Mouse (Mus musculus): ENCODE data around the gene Accsl.

Gene Accsl

GRCm38 (mm10) chr2:93869107-93869600 is at the start of gene Accsl:
Accsl (minus strand) TSS chr2:93869157.
- DNase-seq: no peak

GRCm38 (mm10) chr2:93913552-93913951 is 44.6 kb upstream of the Accsl start:
- DNase-seq: no peak

GRCm38 (mm10) chr2:93911942-93912341 is 43.0 kb upstream of the Accsl start:
- no peak for DNase-seq

- DNase-seq: no peak
These were observed 40.8 kb upstream of the Accsl start for GRCm38 (mm10) chr2:93909716-93910115.

GRCm38 (mm10) chr2:93907519-93908294 is 38.8 kb upstream of the Accsl start:
- DNase-seq: peak; percentile 44

- peak; percentile 77 for DNase-seq
These were observed 37.4 kb upstream of the Accsl start for GRCm38 (mm10) chr2:93906316-93906715.

GRCm38 (mm10) chr2:93903415-93903814 is 34.5 kb upstream of the Accsl start:
- no peak for DNase-seq

- no peak for DNase-seq
These were observed 33.8 kb upstream of the Accsl start for GRCm38 (mm10) chr2:93902680-93903305.

- DNase-seq: peak; percentile 62
These were observed 30.7 kb upstream of the Accsl start for GRCm38 (mm10) chr2:93899397-93900380.

- peak; percentile 98 for DNase-seq
These were observed 22.8 kb upstream of the Accsl start for GRCm38 (mm10) chr2:93891611-93892280.

- no peak for DNase-seq
These were observed 21.2 kb upstream of the Accsl start for GRCm38 (mm10) chr2:93890143-93890542.

GRCm38 (mm10) chr2:93889071-93889470 is 20.1 kb upstream of the Accsl start:
- no peak for DNase-seq

GRCm38 (mm10) chr2:93888366-93888765 is 19.4 kb upstream of the Accsl start:
- peak; percentile 54 for DNase-seq

GRCm38 (mm10) chr2:93887273-93887672 is 18.3 kb upstream of the Accsl start:
- no peak for DNase-seq

GRCm38 (mm10) chr2:93886013-93886794 is 17.2 kb upstream of the Accsl start:
- no peak for DNase-seq

- peak; percentile 24 for DNase-seq
These were observed 14.1 kb upstream of the Accsl start for GRCm38 (mm10) chr2:93883066-93883465.

GRCm38 (mm10) chr2:93881640-93882367 is 12.8 kb upstream of the Accsl start:
- DNase-seq: peak; percentile 31

- no peak for DNase-seq
These were observed 12.0 kb upstream of the Accsl start for GRCm38 (mm10) chr2:93880981-93881380.

- DNase-seq: no peak
These were observed 11.5 kb upstream of the Accsl start for GRCm38 (mm10) chr2:93880450-93880849.

GRCm38 (mm10) chr2:93877005-93877404 is 8.0 kb upstream of the Accsl start:
- no peak for DNase-seq

- DNase-seq: no peak
These were observed 5.6 kb upstream of the Accsl start for GRCm38 (mm10) chr2:93874606-93875005.

Data from retina, postnatal 1 day (tissue).